Mouse (Mus musculus): ENCODE data around the gene Gon7. TPM values are rescaled to one million over a fixed set of nuclear protein-coding genes. Genes with fewer than 3 reads are reported as not detected.

The Gon7 gene
- total RNA-seq, 2 experiments from 2014 or later, result 7.2 to 7.6 TPM

GRCm38 (mm10) chr12:102743589-102744574, 13.7 kb downstream of the Gon7 start, which contains the start of the genes Moap1 and Tmem251:
Gene Moap1 (minus strand): TSS chr12:102743661.
Gene Tmem251 (plus strand): TSS chr12:102743762.
- peak; percentile 89 for DNase-seq
- intact Hi-C loops (cut with DNase I; ENCODE audit: low total_unique reads), result loop anchor here (2.0 kb wide), 1 partner anchor 319 kb away; no protein-coding TSS in a partner anchor

- DNase-seq, result no peak
- intact Hi-C loops (cut with DNase I; ENCODE audit: low total_unique reads), result loop anchor here (2.0 kb wide), 1 partner anchor 320 kb away; no protein-coding TSS in a partner anchor
Measured at GRCm38 (mm10) chr12:102743036-102743588, 14.5 kb downstream of the Gon7 start.

- DNase-seq, result no peak
- intact Hi-C loops (cut with DNase I; ENCODE audit: low total_unique reads), result loop anchor here (2.0 kb wide), 1 partner anchor 321 kb away; no protein-coding TSS in a partner anchor
Measured at GRCm38 (mm10) chr12:102742056-102742455, 15.5 kb downstream of the Gon7 start.

- DNase-seq, result no peak
- intact Hi-C loops (cut with DNase I; ENCODE audit: low total_unique reads), result no loop called here
Measured at GRCm38 (mm10) chr12:102740285-102740684, 17.3 kb downstream of the Gon7 start.

GRCm38 (mm10) chr12:102739096-102739495, 18.5 kb downstream of the Gon7 start:
- intact Hi-C loops (cut with DNase I; ENCODE audit: low total_unique reads), result no loop called here
- no peak for DNase-seq

GRCm38 (mm10) chr12:102733381-102733780, 24.2 kb downstream of the Gon7 start:
- intact Hi-C loops (cut with DNase I; ENCODE audit: low total_unique reads), result no loop called here
- DNase-seq, result peak; percentile 53

GRCm38 (mm10) chr12:102730798-102731619, 26.6 kb downstream of the Gon7 start:
- intact Hi-C loops (cut with DNase I; ENCODE audit: low total_unique reads), result no loop called here
- DNase-seq, result no peak

GRCm38 (mm10) chr12:102729855-102730797, 27.5 kb downstream of the Gon7 start:
- intact Hi-C loops (cut with DNase I; ENCODE audit: low total_unique reads), result no loop called here
- DNase-seq, result peak; percentile 36

- DNase-seq, result no peak
- intact Hi-C loops (cut with DNase I; ENCODE audit: low total_unique reads), result no loop called here
Measured at GRCm38 (mm10) chr12:102725761-102726175, 31.8 kb downstream of the Gon7 start.

- DNase-seq, result no peak
- intact Hi-C loops (cut with DNase I; ENCODE audit: low total_unique reads), result no loop called here
Measured at GRCm38 (mm10) chr12:102725146-102725545, 32.5 kb downstream of the Gon7 start.

GRCm38 (mm10) chr12:102723861-102724260, 33.7 kb downstream of the Gon7 start:
- no peak for DNase-seq
- intact Hi-C loops (cut with DNase I; ENCODE audit: low total_unique reads), result no loop called here

GRCm38 (mm10) chr12:102722966-102723365, 34.6 kb downstream of the Gon7 start:
- no peak for DNase-seq
- intact Hi-C loops (cut with DNase I; ENCODE audit: low total_unique reads), result no loop called here

- no peak for DNase-seq
- intact Hi-C loops (cut with DNase I; ENCODE audit: low total_unique reads), result no loop called here
Measured at GRCm38 (mm10) chr12:102722451-102722850, 35.2 kb downstream of the Gon7 start.

GRCm38 (mm10) chr12:102719552-102720315, 37.9 kb downstream of the Gon7 start:
- intact Hi-C loops (cut with DNase I; ENCODE audit: low total_unique reads), result loop anchor here (5.0 kb wide), 1 partner anchor 142 kb away; no protein-coding TSS in a partner anchor
- DNase-seq, result no peak

GRCm38 (mm10) chr12:102714654-102715395, 42.8 kb downstream of the Gon7 start:
- no peak for DNase-seq

GRCm38 (mm10) chr12:102714116-102714515, 43.5 kb downstream of the Gon7 start:
- intact Hi-C loops (cut with DNase I; ENCODE audit: low total_unique reads), result no loop called here
- no peak for DNase-seq

More at GRCm38 (mm10) chr12:102714654-102715395, 42.8 kb downstream of the Gon7 start:
- intact Hi-C loops (cut with DNase I; ENCODE audit: low total_unique reads), result loop anchor here (5.0 kb wide), 1 partner anchor 138 kb away; no protein-coding TSS in a partner anchor

Measured in gastrocnemius, postnatal 14 days (tissue).